Mouse (Mus musculus): Measurements from ENCODE around the gene Entpd6.

GRCm38 (mm10) chr2:150803035-150803434 lies 54.2 kb downstream of the Entpd6 start:
- TF ChIP-seq CTCF (IDR thresholded peaks at IDR 0.05; ENCODE audit: borderline replicate concordance, control insufficient read depth, extremely low read depth, insufficient read depth, low read length, poor library complexity) (no peak), POLR2A (IDR thresholded peaks at IDR 0.05; ENCODE audit: control insufficient read depth, extremely low read depth, insufficient read depth, low read length, poor library complexity) (no peak)

All from thymus, adult 2 months (tissue).